Mouse (Mus musculus) hindbrain, embryonic 16.5 days (tissue): Measurements from ENCODE around the gene Sel1l2. TPM values are rescaled to one million over a fixed set of nuclear protein-coding genes. Genes with fewer than 3 reads are reported as not detected.

Experiments
- ATAC-seq: fragments of 200-750 bp; cut with Nextera tagmentation; 2 replicates; pipeline ENCODE4 v1.8.0; 2017; ENCODE audit warnings: moderate TSS enrichment, moderate library complexity
- H3K27ac ChIP-seq: fragments of 300-500 bp; sonication (generic); 2 replicates; pipeline ENCODE4 v1.5.1; 2014; ENCODE audit warnings: low read depth, mild to moderate bottlenecking, control low read depth, low read length, moderate library complexity
- H3K27me3 ChIP-seq: fragments of 300-500 bp; sonication (generic); replicated peaks from 2 replicates; pipeline ENCODE4 v1.6.1; 2014; ENCODE audit warnings: low read length; ENCODE audit not compliant: control insufficient read depth, insufficient read depth
- H3K36me3 ChIP-seq: fragments of 300-500 bp; sonication (generic); 2 replicates; pipeline ENCODE4 v1.6.1; 2014; ENCODE audit warnings: mild to moderate bottlenecking, low read length, moderate library complexity, mixed read lengths; ENCODE audit not compliant: control insufficient read depth, insufficient read depth
- H3K4me1 ChIP-seq: fragments of 300-500 bp; sonication (generic); 2 replicates; pipeline ENCODE4 v1.6.1; 2014; ENCODE audit warnings: low read depth, low read length; ENCODE audit not compliant: control insufficient read depth, insufficient read depth
- H3K4me2 ChIP-seq: fragments of 300-500 bp; sonication (generic); 2 replicates; pipeline ENCODE4 v1.6.1; 2014; ENCODE audit warnings: mild to moderate bottlenecking, low read length, control low read depth, moderate library complexity
- H3K4me3 ChIP-seq: fragments of 300-500 bp; sonication (generic); 2 replicates; pipeline ENCODE4 v1.5.1; 2014; ENCODE audit warnings: mild to moderate bottlenecking, low read length, control low read depth, moderate library complexity
- H3K9ac ChIP-seq: fragments of 300-500 bp; sonication (generic); 2 replicates; pipeline ENCODE4 v1.6.1; 2014; ENCODE audit warnings: low read depth, mild to moderate bottlenecking, control low read depth, low read length, moderate library complexity
- H3K9me3 ChIP-seq: fragments of 300-500 bp; sonication (generic); 2 replicates; pipeline ENCODE4 v1.6.1; 2014; ENCODE audit warnings: mild to moderate bottlenecking, low read length, moderate library complexity; ENCODE audit not compliant: control insufficient read depth
- WGBS: fragments of 180-500 bp; shearing (Covaris S2); extraction: QIAGEN DNeasy Blood & Tissue Kit; methylation state at CpG from one replicate; pipeline ENCODE4 v1.1.7; 2014; 5-methylcytosine and 5-hydroxymethylcytosine counted together
- polyA plus RNA-seq: library from polyadenylated mRNA; unstranded; fragments of >200 nt; fragmentation: Nextera tagmentation; extraction: Ambion mirVana; gene quantifications from 2 replicates; pipeline ENCODE4 v1.2.1, GENCODE M21; 2015

The Sel1l2 gene
- not detected in 2 replicates for polyA plus RNA-seq

DNA sequence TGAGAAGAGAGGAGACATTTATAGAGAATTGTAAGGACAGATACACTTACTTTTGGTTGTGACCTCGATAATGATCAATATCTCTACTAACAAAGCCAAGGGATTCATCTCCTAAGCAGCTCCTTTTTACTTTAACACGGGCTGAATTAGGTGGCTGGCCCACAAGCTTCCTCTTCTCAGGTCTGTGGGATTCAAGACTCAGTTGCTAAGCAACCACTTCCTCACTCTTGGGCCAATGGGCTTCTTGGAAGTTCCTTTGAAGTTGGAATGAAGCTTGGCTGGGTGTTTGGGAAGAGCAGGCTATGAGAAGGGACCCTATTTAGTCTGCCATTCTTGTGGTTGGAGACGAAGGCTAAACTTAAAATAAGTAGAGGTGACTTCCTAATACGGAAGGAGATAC lies at the start of gene Sel1l2:
Gene Sel1l2, minus strand, starts transcription at position 182 of the 400 bp plus-strand sequence.
- H3K27me3 ChIP-seq: no peaks in the 10 kb centered on the region
- no peak within 1 kb of the TSS for H3K27ac ChIP-seq
- H3K36me3 ChIP-seq: no peaks in the 10 kb centered on the region
- H3K4me2 ChIP-seq: no peak within 1 kb of the TSS
- no peaks in the 10 kb centered on the region for H3K9me3 ChIP-seq
- no peak within 1 kb of the TSS for H3K9ac ChIP-seq
- no peak for ATAC-seq
- no peak within 1 kb of the TSS for H3K4me3 ChIP-seq
- H3K4me1 ChIP-seq: no peaks in the 10 kb centered on the region; the same call in 1 of the 2 replicates
- WGBS: 40% methylated on average over 4 of the region's 4 CpGs

DNA sequence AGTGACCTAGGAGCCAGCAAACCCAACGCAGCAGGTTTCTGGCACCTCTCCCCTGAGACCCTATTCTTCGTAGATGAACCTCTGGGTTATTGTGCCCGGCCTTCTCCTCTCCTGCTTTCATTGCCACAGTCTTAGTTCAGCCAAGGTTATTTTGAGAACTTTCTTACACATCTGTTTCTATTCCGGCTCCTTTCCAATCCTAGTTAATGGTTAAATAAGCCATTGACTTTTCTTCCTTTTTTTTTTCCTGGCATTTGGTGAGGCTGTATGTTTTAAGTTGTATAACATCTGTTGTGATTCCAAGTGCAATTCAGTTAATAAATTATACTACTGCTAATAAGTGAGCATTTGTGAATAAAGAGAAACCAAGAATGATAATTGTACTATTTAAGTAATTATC lies 49.6 kb upstream of the Sel1l2 start:
- no peak overlapping the region for H3K27ac ChIP-seq
- no peaks in the 10 kb centered on the region for H3K4me1 ChIP-seq
- WGBS: 76% methylated on average over 4 of the region's 4 CpGs
- H3K9ac ChIP-seq: no peak overlapping the region
- no peaks in the 10 kb centered on the region for H3K27me3 ChIP-seq
- no peak overlapping the region for H3K4me2 ChIP-seq
- H3K36me3 ChIP-seq: no peaks in the 10 kb centered on the region
- H3K4me3 ChIP-seq: no peak overlapping the region
- ATAC-seq: no peak
- H3K9me3 ChIP-seq: no peaks in the 10 kb centered on the region

DNA sequence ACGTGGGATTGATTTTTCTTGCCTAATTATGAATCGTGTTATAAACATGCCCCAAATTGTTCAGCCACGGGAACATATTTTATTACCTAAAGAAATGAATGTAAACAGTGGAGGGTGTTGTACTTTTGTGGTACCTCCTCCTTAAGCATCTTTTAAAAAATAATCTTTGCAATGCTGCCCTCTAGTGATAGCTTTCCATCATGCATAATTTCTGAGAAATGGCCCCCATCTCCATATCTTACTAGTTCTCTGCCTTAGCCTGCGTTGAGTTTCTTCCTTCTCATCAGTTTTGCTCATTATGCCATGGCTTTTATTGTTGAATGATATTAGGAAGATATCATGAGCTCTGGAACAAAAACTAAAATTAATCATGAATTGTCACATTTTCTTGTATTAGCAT lies 37.8 kb upstream of the Sel1l2 start:
- H3K4me2 ChIP-seq: no peak overlapping the region
- H3K27me3 ChIP-seq: no peaks in the 10 kb centered on the region
- ATAC-seq: peak; percentile 37; the same call in 1 of the 2 replicates
- no peaks in the 10 kb centered on the region for H3K9me3 ChIP-seq
- no peak overlapping the region for H3K4me3 ChIP-seq
- H3K4me1 ChIP-seq: no peaks in the 10 kb centered on the region
- no peaks in the 10 kb centered on the region for H3K36me3 ChIP-seq
- no peak overlapping the region for H3K27ac ChIP-seq
- WGBS: 20% methylated on average over 4 of the region's 4 CpGs
- no peak overlapping the region for H3K9ac ChIP-seq

DNA sequence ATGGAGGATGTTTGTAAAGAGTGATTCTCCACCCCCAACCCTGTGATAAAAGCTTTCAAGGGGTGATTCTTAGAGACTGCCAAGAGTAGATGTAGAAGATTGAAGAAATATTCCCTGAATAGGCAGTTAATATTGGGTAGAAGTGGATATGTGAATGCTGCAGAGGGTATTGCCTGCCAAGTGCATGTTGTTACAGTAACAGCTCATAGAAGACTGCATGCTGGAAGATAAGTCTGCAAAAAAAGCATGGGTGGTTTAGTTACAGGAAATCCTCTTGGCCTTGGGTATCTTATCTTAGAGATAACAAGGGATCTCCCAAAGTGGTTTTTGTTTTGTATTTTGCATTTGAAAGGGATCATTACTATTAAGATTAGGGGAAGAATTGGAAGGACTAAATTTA lies 36.3 kb upstream of the Sel1l2 start:
- Histone ChIP-seq H3K36me3 (no peaks in the 10 kb centered on the region), H3K9me3 (no peaks in the 10 kb centered on the region), H3K9ac (no peak overlapping the region), H3K4me2 (no peak overlapping the region), H3K4me1 (no peaks in the 10 kb centered on the region), H3K4me3 (no peak overlapping the region), H3K27ac (no peak overlapping the region), H3K27me3 (no peaks in the 10 kb centered on the region)
- ATAC-seq: no peak

DNA sequence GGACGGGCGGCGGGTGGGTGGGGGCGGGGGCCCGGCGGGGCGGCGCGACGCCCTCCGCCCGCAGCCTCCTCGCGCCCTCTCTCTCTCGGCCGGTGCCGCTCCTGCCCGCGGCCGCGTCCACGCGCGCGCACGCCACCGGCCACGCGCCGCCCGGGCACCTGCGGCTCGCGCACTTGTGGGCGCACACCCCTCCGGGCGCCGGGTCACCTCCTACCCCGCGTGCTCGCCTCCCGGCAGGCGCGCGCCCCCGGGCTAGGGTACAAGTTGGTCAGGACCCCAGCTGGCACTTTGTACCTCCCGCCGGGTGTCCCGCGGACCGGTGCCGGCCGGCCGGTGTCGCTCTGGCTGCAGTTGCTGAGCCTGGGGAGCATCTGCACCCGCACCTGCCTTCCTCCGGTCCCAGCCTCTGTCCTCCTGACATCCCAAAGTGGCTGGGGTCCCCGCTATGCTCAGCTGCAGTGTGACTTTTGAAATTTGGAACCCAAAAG lies 6.3 kb upstream of the Sel1l2 start:
- Histone ChIP-seq H3K36me3 (no peaks in the 10 kb centered on the region), H3K4me3 (peak overlapping the region; percentile 80), H3K4me2 (peak overlapping the region; percentile 51), H3K27me3 (no peaks in the 10 kb centered on the region), H3K27ac (peak overlapping the region; percentile 78), H3K9ac (peak overlapping the region; percentile 82), H3K9me3 (no peaks in the 10 kb centered on the region), H3K4me1 (peaks cover 3% of the 10 kb centered on the region)
- under 1% methylated on average over 26 of the region's 58 CpGs for WGBS
- ATAC-seq: peak; percentile 74

DNA sequence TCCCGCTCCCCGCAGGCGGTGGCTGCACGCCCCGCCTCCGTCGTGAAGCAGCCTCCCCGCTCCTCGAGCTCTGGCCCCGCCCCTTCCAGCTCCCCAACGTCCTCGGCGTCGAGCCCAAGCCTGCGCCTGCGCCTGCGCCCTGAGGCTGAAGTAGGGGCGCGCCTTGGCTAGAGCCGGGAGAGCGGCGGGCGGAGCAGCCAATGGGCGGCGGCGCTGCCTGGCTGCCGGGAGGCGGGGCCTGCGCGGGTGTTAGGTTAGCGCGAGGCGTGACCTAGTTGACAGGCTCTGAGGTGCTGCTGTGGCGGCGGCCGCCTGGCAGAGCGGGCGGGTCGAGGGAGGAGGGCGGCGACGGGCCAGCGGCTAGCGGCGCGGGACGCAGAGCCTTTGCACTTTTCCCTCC lies 5.7 kb upstream of the Sel1l2 start, which contains the start of gene Macrod2:
Gene Macrod2, plus strand, starts transcription at position 131 of the 400 bp plus-strand sequence.
- H3K27ac ChIP-seq: peak within 1 kb of the TSS; percentile 78
- peak within 1 kb of the TSS; percentile 82 for H3K9ac ChIP-seq
- H3K27me3 ChIP-seq: no peaks in the 10 kb centered on the region
- peaks cover 3% of the 10 kb centered on the region for H3K4me1 ChIP-seq
- H3K4me2 ChIP-seq: peak within 1 kb of the TSS; percentile 51
- H3K36me3 ChIP-seq: no peaks in the 10 kb centered on the region
- ATAC-seq: peak; percentile 99
- H3K4me3 ChIP-seq: peak within 1 kb of the TSS; percentile 80
- under 1% methylated on average over 47 of the region's 47 CpGs for WGBS
- no peaks in the 10 kb centered on the region for H3K9me3 ChIP-seq

DNA sequence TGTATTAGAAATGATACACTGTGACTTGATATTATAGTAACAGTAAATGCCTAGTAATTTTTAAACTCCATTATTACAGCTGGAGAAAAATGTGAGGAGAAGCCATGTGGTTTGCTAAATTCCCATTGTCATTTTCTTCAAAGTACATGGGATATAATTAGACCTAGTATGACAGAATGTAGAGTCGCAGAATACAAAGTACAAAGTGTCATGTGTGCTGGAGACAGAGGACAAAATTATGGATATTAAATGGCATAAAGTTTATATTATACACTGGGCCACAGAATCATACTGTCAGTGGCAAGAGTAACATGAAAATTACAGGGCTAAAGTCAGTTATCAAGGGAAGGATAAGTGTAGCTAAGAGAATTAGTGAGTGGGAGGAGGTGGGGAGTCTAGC lies 24.7 kb downstream of the Sel1l2 start:
- Histone ChIP-seq H3K27ac (no peak overlapping the region), H3K4me3 (no peak overlapping the region), H3K4me1 (no peaks in the 10 kb centered on the region), H3K27me3 (no peaks in the 10 kb centered on the region), H3K36me3 (no peaks in the 10 kb centered on the region), H3K4me2 (no peak overlapping the region), H3K9me3 (no peaks in the 10 kb centered on the region), H3K9ac (no peak overlapping the region)
- ATAC-seq: no peak
- 78% methylated on average over 1 of the region's 1 CpGs for WGBS

DNA sequence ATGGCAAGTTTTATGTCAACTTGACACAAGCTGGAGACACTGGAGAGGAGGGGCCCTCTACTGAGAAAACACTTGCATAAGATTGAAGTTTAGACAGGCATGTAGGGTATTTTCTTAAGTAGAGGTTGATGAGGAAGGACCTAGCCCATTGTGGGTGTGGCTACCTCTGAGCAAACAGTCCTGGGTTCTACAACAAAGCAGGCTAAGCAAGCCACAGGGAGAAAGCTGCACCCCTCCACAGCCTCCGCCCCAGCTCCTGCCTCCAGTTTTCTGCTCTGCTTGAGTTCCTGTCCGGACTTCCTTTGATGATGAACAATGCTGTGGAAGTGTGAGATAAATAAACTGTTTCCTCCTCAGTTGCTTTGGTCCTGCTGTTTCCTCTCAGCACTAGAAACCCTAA lies 29.6 kb downstream of the Sel1l2 start:
- no peaks in the 10 kb centered on the region for H3K27me3 ChIP-seq
- 60% methylated on average over 2 of the region's 2 CpGs for WGBS
- no peak overlapping the region for H3K9ac ChIP-seq
- H3K36me3 ChIP-seq: no peaks in the 10 kb centered on the region
- H3K4me2 ChIP-seq: no peak overlapping the region
- no peak overlapping the region for H3K4me3 ChIP-seq
- H3K4me1 ChIP-seq: no peaks in the 10 kb centered on the region
- no peak overlapping the region for H3K27ac ChIP-seq
- no peaks in the 10 kb centered on the region for H3K9me3 ChIP-seq
- ATAC-seq: no peak

DNA sequence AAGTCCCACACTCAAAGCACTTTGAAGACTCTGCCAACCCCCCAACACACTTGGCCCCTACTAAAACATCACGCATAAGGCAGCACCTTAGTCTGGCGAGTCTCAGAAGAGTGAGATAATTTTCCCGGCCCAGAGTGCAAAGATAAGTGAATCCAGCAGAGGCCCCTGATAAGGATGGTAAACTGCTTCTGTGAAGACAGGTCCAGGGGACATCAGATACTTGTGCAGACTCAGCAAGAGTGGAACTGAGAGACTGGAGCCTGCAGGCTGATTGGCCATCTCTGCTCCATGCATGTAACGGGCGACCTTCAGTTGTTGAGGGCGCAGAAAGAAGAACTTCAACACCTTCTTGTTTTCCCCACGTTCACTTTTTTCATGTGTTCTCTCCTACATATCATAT lies 47.1 kb downstream of the Sel1l2 start:
- Histone ChIP-seq H3K9me3 (no peaks in the 10 kb centered on the region), H3K4me2 (no peak overlapping the region), H3K9ac (no peak overlapping the region), H3K27me3 (no peaks in the 10 kb centered on the region), H3K36me3 (no peaks in the 10 kb centered on the region), H3K4me3 (no peak overlapping the region), H3K27ac (no peak overlapping the region), H3K4me1 (no peaks in the 10 kb centered on the region)
- WGBS: 88% methylated on average over 7 of the region's 7 CpGs
- ATAC-seq: no peak
